ENCODE assay signal across 8 mouse cellular contexts in the genomic region with DNA sequence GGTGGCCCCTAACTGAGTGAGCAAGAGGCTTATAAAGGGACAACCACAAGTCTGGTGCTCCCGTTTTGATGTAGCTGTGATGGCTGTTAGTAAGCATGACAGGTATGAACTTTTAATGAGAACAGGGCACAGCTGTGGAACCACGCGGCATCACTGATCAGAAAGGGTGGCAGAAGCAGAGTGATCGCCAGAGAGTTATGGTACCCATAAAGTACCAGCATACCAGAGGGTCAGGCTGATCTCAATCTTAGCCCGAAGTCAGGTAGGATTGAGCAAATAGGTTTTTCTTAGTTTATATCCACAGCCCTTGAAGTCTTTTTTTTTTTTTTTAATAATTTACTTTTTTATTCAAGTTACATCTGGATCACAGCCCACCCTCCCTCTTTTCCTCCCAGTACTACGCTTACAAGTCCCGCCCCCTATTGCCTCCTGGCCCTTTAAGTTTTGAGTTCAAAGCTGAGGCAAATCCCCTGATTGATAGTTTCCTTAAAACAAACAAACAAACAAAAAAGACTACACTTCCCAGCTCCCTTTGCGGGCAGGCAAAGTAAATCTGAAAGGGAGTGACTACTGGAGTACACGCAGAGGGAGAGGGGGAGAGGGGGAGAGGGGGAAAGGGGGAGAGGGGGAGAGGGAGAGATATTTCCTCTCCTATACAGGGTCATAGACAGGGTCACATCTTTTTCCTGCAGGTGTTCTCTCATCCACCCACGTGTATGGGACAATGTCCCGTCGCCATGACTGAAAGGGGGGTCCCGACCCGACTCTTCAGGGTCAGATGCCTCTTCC. TPM values are rescaled to one million over a fixed set of nuclear protein-coding genes. Genes with fewer than 3 reads are reported as not detected.
DNase-seq lines count a peak whose midpoint lies in the region; ATAC-seq lines count a peak whose summit lies in the region.

No protein-coding gene starts in this region.

- 22% methylated on average over 13 of the region's 14 CpGs for WGBS in kidney, embryonic 14.5 days
- WGBS in embryonic facial prominence, embryonic 15.5 days: 24% methylated on average over 14 of the region's 14 CpGs
- WGBS in intestine, embryonic 15.5 days: 26% methylated on average over 14 of the region's 14 CpGs
- 32% methylated on average over 13 of the region's 14 CpGs for WGBS in midbrain, embryonic 15.5 days

- 0 out of 2 replicates have a peak, but pooled peaks cover 2% of the 10 kb centered on the region for H3K4me1 ChIP-seq in kidney, embryonic 14.5 days (ENCODE audit: control insufficient read depth, insufficient read depth, low read length)
- H3K4me1 ChIP-seq in embryonic facial prominence, embryonic 15.5 days: peaks cover 7% of the 10 kb centered on the region; the same call in 1 of the 2 replicates
- H3K4me1 ChIP-seq in intestine, embryonic 15.5 days (replicated peaks): 0 out of 2 replicates have a peak, but pooled peaks cover 4% of the 10 kb centered on the region
- peaks cover 7% of the 10 kb centered on the region for H3K4me1 ChIP-seq in midbrain, embryonic 15.5 days

- ATAC-seq in kidney, embryonic 14.5 days (ENCODE audit: low FRiP score, low TSS enrichment): peak; percentile 53; the same call in 1 of the 2 replicates
- ATAC-seq in embryonic facial prominence, embryonic 15.5 days (ENCODE audit: insufficient number of reproducible peaks, low FRiP score, low TSS enrichment, low read depth): no peak
- ATAC-seq in intestine, embryonic 15.5 days: peak; percentile 54
- ATAC-seq in midbrain, embryonic 15.5 days (replicated peaks): peak; percentile 81

- H3K9ac ChIP-seq in kidney, embryonic 14.5 days (ENCODE audit: low read depth, low read length): 0 out of 2 replicates have a peak overlapping the region, but pooled peaks have one; percentile 34
- no peak overlapping the region for H3K9ac ChIP-seq in embryonic facial prominence, embryonic 15.5 days
- H3K9ac ChIP-seq in intestine, embryonic 15.5 days: peak overlapping the region; percentile 13
- H3K9ac ChIP-seq in midbrain, embryonic 15.5 days: peak overlapping the region; percentile 53

- no peak overlapping the region for H3K27ac ChIP-seq in kidney, embryonic 14.5 days (ENCODE audit: low read depth, low read length)
- no peak overlapping the region for H3K27ac ChIP-seq in embryonic facial prominence, embryonic 15.5 days (replicated peaks)
- no peak overlapping the region for H3K27ac ChIP-seq in intestine, embryonic 15.5 days
- no peak overlapping the region for H3K27ac ChIP-seq in midbrain, embryonic 15.5 days

- 0 out of 2 replicates have a peak, but pooled peaks cover 3% of the 10 kb centered on the region for H3K27me3 ChIP-seq in kidney, embryonic 14.5 days (ENCODE audit: control insufficient read depth, insufficient read depth, low read length)
- no peaks in the 10 kb centered on the region for H3K27me3 ChIP-seq in embryonic facial prominence, embryonic 15.5 days
- H3K27me3 ChIP-seq in intestine, embryonic 15.5 days (replicated peaks): 0 out of 2 replicates have a peak, but pooled peaks cover 2% of the 10 kb centered on the region
- no peaks in the 10 kb centered on the region for H3K27me3 ChIP-seq in midbrain, embryonic 15.5 days (replicated peaks)

- H3K9me3 ChIP-seq in kidney, embryonic 14.5 days (ENCODE audit: control insufficient read depth, low read length): peaks cover 3% of the 10 kb centered on the region; the same call in 1 of the 2 replicates
- H3K9me3 ChIP-seq in embryonic facial prominence, embryonic 15.5 days (replicated peaks): peaks cover 4% of the 10 kb centered on the region; the same call in 1 of the 2 replicates
- H3K9me3 ChIP-seq in intestine, embryonic 15.5 days: no peaks in the 10 kb centered on the region
- H3K9me3 ChIP-seq in midbrain, embryonic 15.5 days: no peaks in the 10 kb centered on the region

- H3K4me3 ChIP-seq in kidney, embryonic 14.5 days (ENCODE audit: low read length): peak overlapping the region; percentile 29
- peak overlapping the region; percentile 44 for H3K4me3 ChIP-seq in embryonic facial prominence, embryonic 15.5 days (replicated peaks)
- H3K4me3 ChIP-seq in intestine, embryonic 15.5 days (replicated peaks): peak overlapping the region; percentile 20
- peak overlapping the region; percentile 45 for H3K4me3 ChIP-seq in midbrain, embryonic 15.5 days

- no peaks in the 10 kb centered on the region for H3K36me3 ChIP-seq in kidney, embryonic 14.5 days (ENCODE audit: control insufficient read depth, insufficient read depth, low read length)
- H3K36me3 ChIP-seq in embryonic facial prominence, embryonic 15.5 days: no peaks in the 10 kb centered on the region
- H3K36me3 ChIP-seq in intestine, embryonic 15.5 days: no peaks in the 10 kb centered on the region
- H3K36me3 ChIP-seq in midbrain, embryonic 15.5 days (replicated peaks): no peaks in the 10 kb centered on the region

- no peak for DNase-seq in kidney, adult 11 months
- no peak for DNase-seq in spleen, postnatal 36 days (ENCODE audit: low spot score in 2 of 2)
- DNase-seq in c-Kit-positive CD71-positive TER-119-positive erythroid progenitor cells, embryonic 14.5 days (ENCODE audit: low spot score): no peak
- DNase-seq in cerebellum, postnatal 36 days: no peak

- peak overlapping the region; percentile 57 for H3K4me2 ChIP-seq in kidney, embryonic 14.5 days (replicated peaks; ENCODE audit: low read depth, low read length)
- peak overlapping the region; percentile 81 for H3K4me2 ChIP-seq in embryonic facial prominence, embryonic 15.5 days (replicated peaks)
- H3K4me2 ChIP-seq in intestine, embryonic 15.5 days (replicated peaks): peak overlapping the region; percentile 66
- H3K4me2 ChIP-seq in midbrain, embryonic 15.5 days: peak overlapping the region; percentile 93

RNA-seq across cellular contexts. Expression of gene Pglyrp1, which starts 1.1 kb away (rescaled TPM):
- polyA plus RNA-seq in kidney, embryonic 14.5 days (2014; fragmentation: Nextera tagmentation; extraction: Ambion mirVana): 0.77 and 1.1 TPM in 2 replicates
- 9.7 and 16.3 TPM in 2 replicates for polyA plus RNA-seq in embryonic facial prominence, embryonic 15.5 days (2015; fragmentation: Nextera tagmentation; extraction: Ambion mirVana)
- polyA plus RNA-seq in intestine, embryonic 15.5 days (2015; fragmentation: Nextera tagmentation; extraction: Ambion mirVana): 53.1 and 72.8 TPM in 2 replicates
- 27.0 and 27.3 TPM in 2 replicates for polyA plus RNA-seq in midbrain, embryonic 15.5 days (2015; fragmentation: Nextera tagmentation; extraction: Ambion mirVana)

RNA-seq across cellular contexts. Expression of gene Mill2, which starts 32.4 kb away (rescaled TPM):
- 0.64 and 0.79 TPM in 2 replicates for polyA plus RNA-seq in kidney, embryonic 14.5 days (2014; fragmentation: Nextera tagmentation; extraction: Ambion mirVana)
- polyA plus RNA-seq in embryonic facial prominence, embryonic 15.5 days (2015; fragmentation: Nextera tagmentation; extraction: Ambion mirVana): 1.0 and 1.1 TPM in 2 replicates
- polyA plus RNA-seq in intestine, embryonic 15.5 days (2015; fragmentation: Nextera tagmentation; extraction: Ambion mirVana): 0.73 TPM in 2 replicates
- 0.73 and 0.85 TPM in 2 replicates for polyA plus RNA-seq in midbrain, embryonic 15.5 days (2015; fragmentation: Nextera tagmentation; extraction: Ambion mirVana)

RNA-seq across cellular contexts. Expression of gene Ccdc61, which starts 38.0 kb away (rescaled TPM):
- 21.0 and 21.4 TPM in 2 replicates for polyA plus RNA-seq in kidney, embryonic 14.5 days (2014; fragmentation: Nextera tagmentation; extraction: Ambion mirVana)
- 31.8 and 40.3 TPM in 2 replicates for polyA plus RNA-seq in embryonic facial prominence, embryonic 15.5 days (2015; fragmentation: Nextera tagmentation; extraction: Ambion mirVana)
- polyA plus RNA-seq in intestine, embryonic 15.5 days (2015; fragmentation: Nextera tagmentation; extraction: Ambion mirVana): 25.2 and 29.2 TPM in 2 replicates
- polyA plus RNA-seq in midbrain, embryonic 15.5 days (2015; fragmentation: Nextera tagmentation; extraction: Ambion mirVana): 24.6 and 25.8 TPM in 2 replicates

RNA-seq across cellular contexts. Expression of gene Psg17, which starts 50.8 kb away (rescaled TPM):
- not detected in 2 replicates for polyA plus RNA-seq in kidney, embryonic 14.5 days (2014; fragmentation: Nextera tagmentation; extraction: Ambion mirVana)
- not detected in 2 replicates for polyA plus RNA-seq in embryonic facial prominence, embryonic 15.5 days (2015; fragmentation: Nextera tagmentation; extraction: Ambion mirVana)
- polyA plus RNA-seq in intestine, embryonic 15.5 days (2015; fragmentation: Nextera tagmentation; extraction: Ambion mirVana): 0.13 TPM in 2 replicates
- polyA plus RNA-seq in midbrain, embryonic 15.5 days (2015; fragmentation: Nextera tagmentation; extraction: Ambion mirVana): not detected in 2 replicates

RNA-seq across cellular contexts. Expression of gene Nova2, which starts 53.5 kb away (rescaled TPM):
- polyA plus RNA-seq in kidney, embryonic 14.5 days (2014; fragmentation: Nextera tagmentation; extraction: Ambion mirVana): 0.96 and 1.1 TPM in 2 replicates
- 0.56 and 0.60 TPM in 2 replicates for polyA plus RNA-seq in embryonic facial prominence, embryonic 15.5 days (2015; fragmentation: Nextera tagmentation; extraction: Ambion mirVana)
- 0.49 and 0.57 TPM in 2 replicates for polyA plus RNA-seq in intestine, embryonic 15.5 days (2015; fragmentation: Nextera tagmentation; extraction: Ambion mirVana)
- 15.2 and 15.9 TPM in 2 replicates for polyA plus RNA-seq in midbrain, embryonic 15.5 days (2015; fragmentation: Nextera tagmentation; extraction: Ambion mirVana)
